Mouse (Mus musculus) macrophage (primary cell): Measurements from ENCODE around the gene Ndc80. TPM values are rescaled to one million over a fixed set of nuclear protein-coding genes. Genes with fewer than 3 reads are reported as not detected.
A peak's percentile ranks its signal among the peaks of the same experiment; 100 is the strongest.

Experiments
- H3K27ac ChIP-seq: fragments of 350-480 bp; formaldehyde crosslinking; 2 replicates; pipeline ENCODE4 v1.9.0; 2021
- H3K36me3 ChIP-seq: fragments of 350-480 bp; formaldehyde crosslinking; 2 replicates; pipeline ENCODE4 v1.9.0; 2021; ENCODE audit errors: inconsistent target
- H3K4me3 ChIP-seq: fragments of 350-480 bp; formaldehyde crosslinking; 2 replicates; pipeline ENCODE4 v1.9.0; 2021; ENCODE audit errors: inconsistent target
- H3K79me2 ChIP-seq: fragments of 350-480 bp; formaldehyde crosslinking; 2 replicates; pipeline ENCODE4 v1.9.0; 2021; ENCODE audit errors: inconsistent target
- WGBS: methylation state at CpG from one replicate; pipeline ENCODE4 v1.1.7; 2026; ENCODE audit warnings: inconsistent platforms; ENCODE audit not compliant: missing documents; 5-methylcytosine and 5-hydroxymethylcytosine counted together
- polyA plus RNA-seq: library from polyadenylated mRNA; stranded (reverse); fragments of 250-400 nt; gene quantifications from 3 replicates; pipeline ENCODE4 v1.2.4, GENCODE M21; 2018; ENCODE audit warnings: inconsistent platforms

Ndc80 gene
- polyA plus RNA-seq, 1 experiment from 2014 or later, result 12.0 TPM

- H3K4me3 ChIP-seq, result no peak overlapping the region
- no peaks in the 10 kb centered on the region for H3K36me3 ChIP-seq
- 93% methylated on average over 9 of the region's 9 CpGs for WGBS
- H3K79me2 ChIP-seq, result peaks cover 11% of the 10 kb centered on the region; the same call in 1 of the 2 replicates
- H3K27ac ChIP-seq, result no peak overlapping the region
Observed at GRCm38 (mm10) chr17:71490666-71491331, 35.9 kb downstream of the Ndc80 start.

GRCm38 (mm10) chr17:71489703-71490461 lies 36.8 kb downstream of the Ndc80 start:
- H3K27ac ChIP-seq, result peak overlapping the region; percentile 69
- peaks cover 11% of the 10 kb centered on the region; the same call in 1 of the 2 replicates for H3K79me2 ChIP-seq
- WGBS, result 72% methylated on average over 9 of the region's 9 CpGs
- no peaks in the 10 kb centered on the region for H3K36me3 ChIP-seq
- H3K4me3 ChIP-seq, result no peak overlapping the region

- no peaks in the 10 kb centered on the region for H3K36me3 ChIP-seq
- H3K79me2 ChIP-seq, result peaks cover 11% of the 10 kb centered on the region; the same call in 1 of the 2 replicates
- H3K27ac ChIP-seq, result peak overlapping the region; percentile 96
- WGBS, result 5% methylated on average over 8 of the region's 8 CpGs
- peak overlapping the region; percentile 27 for H3K4me3 ChIP-seq
Observed at GRCm38 (mm10) chr17:71486231-71486851, 40.3 kb downstream of the Ndc80 start.

GRCm38 (mm10) chr17:71485791-71486230 lies 40.8 kb downstream of the Ndc80 start:
- Histone ChIP-seq H3K36me3 (no peaks in the 10 kb centered on the region), H3K4me3 (peak overlapping the region; percentile 27), H3K79me2 (peaks cover 11% of the 10 kb centered on the region; the same call in 1 of the 2 replicates), H3K27ac (peak overlapping the region; percentile 96)
- under 1% methylated on average over 12 of the region's 12 CpGs for WGBS

- Histone ChIP-seq H3K4me3 (no peak overlapping the region), H3K36me3 (no peaks in the 10 kb centered on the region), H3K27ac (peak overlapping the region; percentile 96), H3K79me2 (peaks cover 11% of the 10 kb centered on the region; the same call in 1 of the 2 replicates)
- WGBS, result 90% methylated on average over 5 of the region's 5 CpGs
Observed at GRCm38 (mm10) chr17:71484711-71485110, 41.9 kb downstream of the Ndc80 start.

GRCm38 (mm10) chr17:71483418-71484060 lies 43.1 kb downstream of the Ndc80 start:
- H3K79me2 ChIP-seq, result peaks cover 11% of the 10 kb centered on the region; the same call in 1 of the 2 replicates
- H3K36me3 ChIP-seq, result no peaks in the 10 kb centered on the region
- WGBS, result 71% methylated on average over 7 of the region's 7 CpGs
- no peak overlapping the region for H3K27ac ChIP-seq
- no peak overlapping the region for H3K4me3 ChIP-seq

- peaks cover 5% of the 10 kb centered on the region for H3K79me2 ChIP-seq
- 35% methylated on average over 5 of the region's 5 CpGs for WGBS
- no peaks in the 10 kb centered on the region for H3K36me3 ChIP-seq
- H3K4me3 ChIP-seq, result no peak overlapping the region
- H3K27ac ChIP-seq, result no peak overlapping the region
Observed at GRCm38 (mm10) chr17:71479381-71479901, 47.2 kb downstream of the Ndc80 start.

- Histone ChIP-seq H3K4me3 (no peak overlapping the region), H3K27ac (no peak overlapping the region), H3K36me3 (no peaks in the 10 kb centered on the region), H3K79me2 (peaks cover 25% of the 10 kb centered on the region)
- 96% methylated on average over 8 of the region's 8 CpGs for WGBS
Observed at GRCm38 (mm10) chr17:71477481-71477880, 49.2 kb downstream of the Ndc80 start.

- 81% methylated on average over 7 of the region's 7 CpGs for WGBS
- Histone ChIP-seq H3K4me3 (peak overlapping the region; percentile 50; the same call in 1 of the 2 replicates), H3K36me3 (no peaks in the 10 kb centered on the region)
Observed at GRCm38 (mm10) chr17:71476346-71477020, 50.2 kb downstream of the Ndc80 start.

GRCm38 (mm10) chr17:71475705-71476089 lies 51.0 kb downstream of the Ndc80 start:
- no peaks in the 10 kb centered on the region for H3K36me3 ChIP-seq
- WGBS, result under 1% methylated on average over 26 of the region's 31 CpGs
- H3K79me2 ChIP-seq, result peaks cover 43% of the 10 kb centered on the region
- H3K27ac ChIP-seq, result peak overlapping the region; percentile 48
- peak overlapping the region; percentile 50 for H3K4me3 ChIP-seq

More at GRCm38 (mm10) chr17:71476346-71477020, 50.2 kb downstream of the Ndc80 start:
- Histone ChIP-seq H3K27ac (no peak overlapping the region), H3K79me2 (peaks cover 35% of the 10 kb centered on the region)

- H3K4me3 ChIP-seq, result peak within 1 kb of the TSS; percentile 78
- peaks cover 49% of the 10 kb centered on the region for H3K79me2 ChIP-seq
- 1% methylated on average over 107 of the region's 109 CpGs for WGBS
Observed at GRCm38 (mm10) chr17:71474762-71475704, 51.6 kb downstream of the Ndc80 start, which contains the start of gene Smchd1. TSS of gene Smchd1 (minus strand) at chr17:71475343.

GRCm38 (mm10) chr17:71474128-71474527 lies 52.5 kb downstream of the Ndc80 start:
- Histone ChIP-seq H3K27ac (peak overlapping the region; percentile 24; the same call in 1 of the 2 replicates), H3K79me2 (peaks cover 58% of the 10 kb centered on the region), H3K36me3 (no peaks in the 10 kb centered on the region), H3K4me3 (peak overlapping the region; percentile 78)
- 17% methylated on average over 8 of the region's 8 CpGs for WGBS

More at GRCm38 (mm10) chr17:71474762-71475704, 51.6 kb downstream of the Ndc80 start, which contains the start of gene Smchd1:
- H3K36me3 ChIP-seq, result no peaks in the 10 kb centered on the region
- H3K27ac ChIP-seq, result peak within 1 kb of the TSS; percentile 48
